Mouse (Mus musculus): ENCODE results near the gene Cttn. TPM values are rescaled to one million over a fixed set of nuclear protein-coding genes. Genes with fewer than 3 reads are reported as not detected.
A peak's percentile ranks its signal among the peaks of the same experiment; 100 is the strongest.

Gene Cttn
- polyA plus RNA-seq, 2 experiments: 174 to 188 TPM

- DNase-seq (ENCODE audit: low spot score) (no peak), ATAC-seq (ENCODE audit: low FRiP score, low read depth) (no peak)
- H3K9ac ChIP-seq (ENCODE audit: low read depth, low read length, severe bottlenecking): peak overlapping the region; percentile 91
- no peaks in the 10 kb centered on the region for H3K27me3 ChIP-seq (ENCODE audit: control insufficient read depth, insufficient read depth, low read length)
- H3K4me3 ChIP-seq (replicated peaks; ENCODE audit: low read length): peak overlapping the region; percentile 93
- H3K9me3 ChIP-seq (ENCODE audit: control insufficient read depth, low read length): no peaks in the 10 kb centered on the region
- no peak for TF ChIP-seq POLR2A (IDR thresholded peaks at IDR 0.05; ENCODE audit: borderline replicate concordance, extremely low read depth, insufficient read depth, insufficient read length)
- peak overlapping the region; percentile 79; the same call in 1 of the 2 replicates for H3K27ac ChIP-seq (replicated peaks; ENCODE audit: low read depth, low read length)
- H3K36me3 ChIP-seq (ENCODE audit: control insufficient read depth, insufficient read depth, low read length): peaks cover 24% of the 10 kb centered on the region
- 22% methylated on average over 4 of the region's 4 CpGs for WGBS
- peaks cover 11% of the 10 kb centered on the region for H3K4me1 ChIP-seq (ENCODE audit: control insufficient read depth, insufficient read depth, low read length)
- peak overlapping the region; percentile 74 for H3K4me2 ChIP-seq (replicated peaks; ENCODE audit: low read depth, low read length, severe bottlenecking)
Measured at GRCm38 (mm10) chr7:144469181-144469641, 1.6 kb downstream of the Cttn start.

DNA sequence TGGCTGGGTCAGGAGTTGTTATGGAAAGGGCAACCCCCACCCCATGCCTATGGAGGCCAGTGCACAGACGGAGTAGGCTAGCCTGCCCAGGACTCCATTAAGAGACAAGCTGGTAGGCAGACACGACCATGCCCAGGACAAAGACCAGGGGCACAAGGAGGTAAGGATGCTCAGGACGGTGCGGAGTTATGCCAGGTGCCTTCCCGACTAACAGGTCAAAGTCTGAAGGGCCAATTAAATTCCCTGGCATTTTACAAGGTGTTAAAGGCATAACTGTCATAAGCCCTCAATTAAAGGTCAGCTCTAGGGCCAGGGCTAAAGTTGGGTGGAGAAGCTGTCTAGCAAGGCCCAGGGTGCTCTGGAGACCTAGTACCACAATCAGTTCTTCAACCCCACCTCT lies 2.1 kb downstream of the Cttn start:
- H3K4me2 ChIP-seq (replicated peaks; ENCODE audit: low read depth, low read length, severe bottlenecking): peak overlapping the region; percentile 74
- ATAC-seq (ENCODE audit: low FRiP score, low read depth): no peak

DNA sequence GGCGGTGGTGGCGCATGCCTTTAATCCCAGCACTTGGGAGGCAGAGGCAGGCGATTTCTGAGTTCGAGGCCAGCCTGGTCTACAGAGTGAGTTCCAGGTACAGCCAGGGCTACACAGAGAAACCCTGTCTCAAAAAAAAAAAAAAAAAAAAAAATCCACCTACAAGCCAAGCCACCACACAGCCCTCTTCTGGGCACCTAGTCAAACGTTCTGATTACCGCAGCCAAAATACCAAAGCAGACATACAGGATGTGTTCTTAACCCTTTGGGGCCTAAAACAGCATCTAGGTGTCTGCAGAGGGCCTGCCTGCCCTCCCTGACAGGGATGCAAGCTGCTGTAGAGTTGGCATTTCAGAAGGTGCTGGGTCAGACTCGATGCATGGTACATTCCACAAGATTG lies 8.2 kb downstream of the Cttn start:
- Histone ChIP-seq H3K4me2 (replicated peaks; ENCODE audit: low read depth, low read length, severe bottlenecking) (no peak overlapping the region), H3K4me3 (replicated peaks; ENCODE audit: low read length) (no peak overlapping the region), H3K4me1 (ENCODE audit: control insufficient read depth, insufficient read depth, low read length) (no peaks in the 10 kb centered on the region), H3K9me3 (ENCODE audit: control insufficient read depth, low read length) (no peaks in the 10 kb centered on the region), H3K9ac (ENCODE audit: low read depth, low read length, severe bottlenecking) (no peak overlapping the region), H3K27me3 (ENCODE audit: control insufficient read depth, insufficient read depth, low read length) (no peaks in the 10 kb centered on the region), H3K27ac (replicated peaks; ENCODE audit: low read depth, low read length) (no peak overlapping the region), H3K36me3 (ENCODE audit: control insufficient read depth, insufficient read depth, low read length) (peaks cover 82% of the 10 kb centered on the region)
- TF ChIP-seq POLR2A (IDR thresholded peaks at IDR 0.05; ENCODE audit: borderline replicate concordance, extremely low read depth, insufficient read depth, insufficient read length): no peak
- WGBS: 87% methylated on average over 7 of the region's 7 CpGs
- DNase-seq (ENCODE audit: low spot score) (no peak), ATAC-seq (ENCODE audit: low FRiP score, low read depth) (no peak)

More for the DNA sequence above, 2.1 kb downstream of the Cttn start:
- Histone ChIP-seq H3K27me3 (ENCODE audit: control insufficient read depth, insufficient read depth, low read length) (no peaks in the 10 kb centered on the region), H3K36me3 (ENCODE audit: control insufficient read depth, insufficient read depth, low read length) (peaks cover 27% of the 10 kb centered on the region), H3K9me3 (ENCODE audit: control insufficient read depth, low read length) (no peaks in the 10 kb centered on the region), H3K9ac (ENCODE audit: low read depth, low read length, severe bottlenecking) (peak overlapping the region; percentile 91; the same call in 1 of the 2 replicates), H3K4me3 (replicated peaks; ENCODE audit: low read length) (no peak overlapping the region), H3K4me1 (ENCODE audit: control insufficient read depth, insufficient read depth, low read length) (peaks cover 11% of the 10 kb centered on the region), H3K27ac (replicated peaks; ENCODE audit: low read depth, low read length) (0 out of 2 replicates have a peak overlapping the region, but pooled peaks have one; percentile 79)
- WGBS: 70% methylated on average over 5 of the region's 5 CpGs
- TF ChIP-seq POLR2A (IDR thresholded peaks at IDR 0.05; ENCODE audit: borderline replicate concordance, extremely low read depth, insufficient read depth, insufficient read length): no peak
- DNase-seq (ENCODE audit: low spot score): no peak

DNA sequence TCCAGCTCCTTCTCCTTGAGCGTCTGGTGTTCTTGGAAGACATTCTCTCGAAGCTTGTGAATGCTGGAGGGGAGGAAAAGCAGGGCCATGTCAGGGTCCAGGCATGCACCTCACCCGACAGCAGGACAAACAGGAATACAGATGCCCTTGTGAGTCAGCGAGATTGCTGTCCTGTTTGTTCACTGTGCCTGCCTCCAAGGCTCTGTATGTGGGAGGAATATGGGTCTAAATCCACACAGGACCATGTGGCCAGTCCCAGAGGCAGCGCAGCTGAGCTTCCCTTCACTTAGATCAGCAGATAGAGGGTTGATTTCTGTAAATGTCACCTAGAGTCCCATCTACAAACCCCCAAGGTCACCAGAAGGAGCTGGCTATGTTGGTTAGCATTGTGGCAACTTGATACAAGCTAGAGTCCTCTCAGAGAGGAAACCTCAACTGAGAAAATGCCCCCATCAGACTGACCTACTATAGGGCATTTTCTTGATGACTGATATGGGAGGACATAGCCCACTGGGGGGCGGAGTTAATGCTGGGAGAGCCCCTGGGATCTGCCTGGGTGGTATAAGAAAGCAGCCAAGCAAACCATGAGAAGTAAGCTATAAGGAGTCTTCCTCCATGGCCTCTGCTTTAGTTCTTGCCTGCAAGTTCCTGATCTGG lies 9.4 kb downstream of the Cttn start:
- no peak for ATAC-seq (ENCODE audit: low FRiP score, low read depth)
- Histone ChIP-seq H3K36me3 (ENCODE audit: control insufficient read depth, insufficient read depth, low read length) (peaks cover 94% of the 10 kb centered on the region), H3K9me3 (ENCODE audit: control insufficient read depth, low read length) (no peaks in the 10 kb centered on the region), H3K4me2 (replicated peaks; ENCODE audit: low read depth, low read length, severe bottlenecking) (no peak overlapping the region), H3K9ac (ENCODE audit: low read depth, low read length, severe bottlenecking) (no peak overlapping the region), H3K27me3 (ENCODE audit: control insufficient read depth, insufficient read depth, low read length) (no peaks in the 10 kb centered on the region), H3K4me1 (ENCODE audit: control insufficient read depth, insufficient read depth, low read length) (no peaks in the 10 kb centered on the region), H3K27ac (replicated peaks; ENCODE audit: low read depth, low read length) (no peak overlapping the region), H3K4me3 (replicated peaks; ENCODE audit: low read length) (no peak overlapping the region)
- WGBS: 93% methylated on average over 6 of the region's 6 CpGs
- TF ChIP-seq POLR2A (IDR thresholded peaks at IDR 0.05; ENCODE audit: borderline replicate concordance, extremely low read depth, insufficient read depth, insufficient read length): no peak
- DNase-seq (ENCODE audit: low spot score): no peak

DNA sequence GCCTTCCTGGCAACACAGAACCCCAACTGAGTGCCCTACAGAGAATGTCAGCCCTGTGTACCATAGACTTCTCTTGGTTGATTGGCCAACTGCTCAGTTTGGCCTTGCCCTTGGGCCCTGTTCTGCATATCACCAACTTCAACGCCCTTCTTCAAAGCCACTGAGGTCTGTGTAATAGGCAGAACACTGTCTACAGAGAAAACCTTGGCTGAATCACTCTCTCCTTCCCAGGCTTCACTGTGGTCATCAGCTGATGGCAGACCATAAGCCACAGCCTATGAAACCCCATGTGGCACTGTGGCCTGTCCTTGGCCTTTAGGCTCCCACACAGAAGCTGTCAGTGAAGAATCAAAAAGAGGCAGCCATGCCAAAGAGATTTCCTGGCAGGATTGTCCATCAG lies 11.9 kb downstream of the Cttn start:
- DNase-seq (ENCODE audit: low spot score) (no peak), ATAC-seq (ENCODE audit: low FRiP score, low read depth) (no peak)
- Histone ChIP-seq H3K4me2 (replicated peaks; ENCODE audit: low read depth, low read length, severe bottlenecking) (no peak overlapping the region), H3K9ac (ENCODE audit: low read depth, low read length, severe bottlenecking) (no peak overlapping the region), H3K27ac (replicated peaks; ENCODE audit: low read depth, low read length) (no peak overlapping the region), H3K9me3 (ENCODE audit: control insufficient read depth, low read length) (no peaks in the 10 kb centered on the region), H3K36me3 (ENCODE audit: control insufficient read depth, insufficient read depth, low read length) (peaks cover 97% of the 10 kb centered on the region), H3K27me3 (ENCODE audit: control insufficient read depth, insufficient read depth, low read length) (no peaks in the 10 kb centered on the region), H3K4me1 (ENCODE audit: control insufficient read depth, insufficient read depth, low read length) (no peaks in the 10 kb centered on the region), H3K4me3 (replicated peaks; ENCODE audit: low read length) (no peak overlapping the region)
- TF ChIP-seq POLR2A (IDR thresholded peaks at IDR 0.05; ENCODE audit: borderline replicate concordance, extremely low read depth, insufficient read depth, insufficient read length): no peak
- WGBS: 94% methylated on average over 1 of the region's 1 CpGs

Measured in limb, embryonic 14.5 days (tissue).